ENCODE assay signal across 9 mouse cellular contexts in genomic region chr4:32280401-32280800, GRCm38 (mm10). TPM values are rescaled to one million over a fixed set of nuclear protein-coding genes. Genes with fewer than 3 reads are reported as not detected.
DNase-seq lines count a peak whose midpoint lies in the region; ATAC-seq and TF ChIP-seq lines count a peak whose summit lies in the region.
"Had no signal": no experiment of that assay in that cellular context is flagged by ENCODE, and none has a peak within 500 bp of the region (broad histone marks: within the 10 kb centered on the region; RNA-seq: fewer than 3 reads in every experiment).

No protein-coding gene starts in this region.

- H3K36me3 ChIP-seq in intestine, embryonic 14.5 days (ENCODE audit: control insufficient read depth, insufficient read depth, low read length): no peaks in the 10 kb centered on the region
- H3K36me3 ChIP-seq in intestine, postnatal 0 days (ENCODE audit: control insufficient read depth, insufficient read depth): no peaks in the 10 kb centered on the region
- no peaks in the 10 kb centered on the region for H3K36me3 ChIP-seq in embryonic facial prominence, embryonic 15.5 days

- H3K27me3 ChIP-seq in intestine, embryonic 14.5 days (replicated peaks; ENCODE audit: control insufficient read depth, insufficient read depth, low read length): no peaks in the 10 kb centered on the region
- no peaks in the 10 kb centered on the region for H3K27me3 ChIP-seq in intestine, postnatal 0 days (replicated peaks; ENCODE audit: control insufficient read depth, insufficient read depth, low read length)
- no peaks in the 10 kb centered on the region for H3K27me3 ChIP-seq in embryonic facial prominence, embryonic 15.5 days

- no peak for ATAC-seq in intestine, embryonic 14.5 days (replicated peaks; ENCODE audit: low FRiP score, low TSS enrichment, low read depth)
- ATAC-seq in intestine, postnatal 0 days: no peak
- no peak for ATAC-seq in embryonic facial prominence, embryonic 15.5 days (ENCODE audit: insufficient number of reproducible peaks, low FRiP score, low TSS enrichment, low read depth)

- no peaks in the 10 kb centered on the region for H3K9me3 ChIP-seq in intestine, embryonic 14.5 days (ENCODE audit: control insufficient read depth, low read length)
- H3K9me3 ChIP-seq in intestine, postnatal 0 days (ENCODE audit: control insufficient read depth): no peaks in the 10 kb centered on the region
- H3K9me3 ChIP-seq in embryonic facial prominence, embryonic 15.5 days (replicated peaks): no peaks in the 10 kb centered on the region

- no peak for TF ChIP-seq CTCF in intestine, postnatal 0 days (IDR thresholded peaks at IDR 0.05; ENCODE audit: low read depth)

- H3K4me2 ChIP-seq in intestine, embryonic 14.5 days (ENCODE audit: low read length): no peak overlapping the region
- no peak overlapping the region for H3K4me2 ChIP-seq in intestine, postnatal 0 days (replicated peaks; ENCODE audit: low read depth)
- H3K4me2 ChIP-seq in embryonic facial prominence, embryonic 15.5 days (replicated peaks): no peak overlapping the region

- 13% methylated on average over 6 of the region's 6 CpGs for WGBS in intestine, embryonic 14.5 days
- 42% methylated on average over 6 of the region's 6 CpGs for WGBS in intestine, postnatal 0 days
- 37% methylated on average over 6 of the region's 6 CpGs for WGBS in embryonic facial prominence, embryonic 15.5 days

- no peak overlapping the region for H3K9ac ChIP-seq in intestine, embryonic 14.5 days (ENCODE audit: low read length)
- H3K9ac ChIP-seq in intestine, postnatal 0 days (ENCODE audit: low read depth, low read length): no peak overlapping the region
- H3K9ac ChIP-seq in embryonic facial prominence, embryonic 15.5 days: no peak overlapping the region

- H3K27ac ChIP-seq in intestine, embryonic 14.5 days (ENCODE audit: low read depth): peak overlapping the region; percentile 9; the same call in 1 of the 2 replicates
- no peak overlapping the region for H3K27ac ChIP-seq in intestine, postnatal 0 days (ENCODE audit: low read depth, low read length)
- peak overlapping the region; percentile 40; the same call in 1 of the 2 replicates for H3K27ac ChIP-seq in embryonic facial prominence, embryonic 15.5 days (replicated peaks)

- DNase-seq in intestine, embryonic 14.5 days (ENCODE audit: low spot score): no peak
- DNase-seq in NIH3T3 (ENCODE audit: low read depth): peak; percentile 22
- peak; percentile 64 for DNase-seq in naive thymus-derived CD4-positive, alpha-beta T cell, adult 2 months (ENCODE audit: low read depth)
- no peak for DNase-seq in gastrocnemius, postnatal 10 days
- no peak for DNase-seq in kidney, postnatal 10 days
- DNase-seq in embryo, embryonic 9.5 days (ENCODE audit: extremely low spot score): no peak
- DNase-seq: heart, postnatal 4 days had no signal

- H3K4me3 ChIP-seq in intestine, embryonic 14.5 days (ENCODE audit: low read depth, low read length): no peak overlapping the region
- no peak overlapping the region for H3K4me3 ChIP-seq in intestine, postnatal 0 days (ENCODE audit: low read depth, low read length)
- no peak overlapping the region for H3K4me3 ChIP-seq in embryonic facial prominence, embryonic 15.5 days (replicated peaks)

- H3K4me1 ChIP-seq in intestine, embryonic 14.5 days (replicated peaks; ENCODE audit: control insufficient read depth, insufficient read depth, low read length): peaks cover 5% of the 10 kb centered on the region
- no peaks in the 10 kb centered on the region for H3K4me1 ChIP-seq in intestine, postnatal 0 days (replicated peaks; ENCODE audit: control insufficient read depth, insufficient read depth, low read length)
- peaks cover 13% of the 10 kb centered on the region for H3K4me1 ChIP-seq in embryonic facial prominence, embryonic 15.5 days

RNA-seq across cellular contexts. Expression of gene Bach2, which starts 41.8 kb away (rescaled TPM):
- 6.7 and 8.4 TPM in 2 replicates for polyA plus RNA-seq in intestine, embryonic 14.5 days (2014; fragmentation: Nextera tagmentation; extraction: Ambion mirVana)
- polyA plus RNA-seq in intestine, postnatal 0 days (2015; fragmentation: Nextera tagmentation; extraction: Ambion mirVana): 1.1 and 1.4 TPM in 2 replicates
- 7.2 and 7.9 TPM in 2 replicates for polyA plus RNA-seq in embryonic facial prominence, embryonic 15.5 days (2015; fragmentation: Nextera tagmentation; extraction: Ambion mirVana)
- total RNA-seq in gastrocnemius, postnatal 10 days (2021): 10 to 100 TPM in 1 of 2 experiments, 1 to 10 TPM in 1; 8.7 to 10.9 TPM

Comparison
In these comparisons a context has a peak if more than half of its experiments do, and no peak if none do; other contexts are left out.
1. DNase-seq: peak in NIH3T3 (single experiment) and naive thymus-derived CD4-positive, alpha-beta T cell, adult 2 months (single experiment); none in intestine, embryonic 14.5 days (single experiment), gastrocnemius, postnatal 10 days (single experiment), kidney, postnatal 10 days (single experiment) and embryo, embryonic 9.5 days (single experiment).